Comparison of ENCODE assay signal across 16 mouse cellular contexts in the genomic region with DNA sequence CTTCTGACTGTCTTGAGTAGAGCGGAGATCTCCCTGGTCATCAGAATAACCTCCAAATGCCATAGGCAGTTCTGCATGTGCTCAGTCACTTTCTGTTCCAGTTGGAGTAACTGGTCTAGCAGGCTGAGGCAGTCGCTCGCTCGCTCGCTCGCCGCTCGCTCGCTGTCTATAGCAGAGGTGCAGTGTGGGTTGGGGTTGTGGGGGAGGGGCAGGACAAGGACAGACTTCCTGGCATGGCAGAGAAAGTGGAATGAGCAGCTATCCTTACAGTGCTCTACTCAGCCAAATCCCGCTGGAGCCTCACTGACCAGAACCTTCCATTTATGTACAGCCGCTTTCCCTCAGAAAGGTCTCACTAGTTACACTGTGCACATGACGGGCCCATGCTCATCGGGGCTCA. TPM values are rescaled to one million over a fixed set of nuclear protein-coding genes. Genes with fewer than 3 reads are reported as not detected.
DNase-seq lines count a peak whose midpoint lies in the region; ATAC-seq lines count a peak whose summit lies in the region.
"Had no signal": no experiment of that assay in that cellular context is flagged by ENCODE, and none has a peak within 500 bp of the region (broad histone marks: within the 10 kb centered on the region; RNA-seq: fewer than 3 reads in every experiment).

No protein-coding gene starts in this region.

- no peaks in the 10 kb centered on the region for H3K27me3 ChIP-seq in kidney, embryonic 16.5 days (ENCODE audit: insufficient read depth, low read length)
- no peaks in the 10 kb centered on the region for H3K27me3 ChIP-seq in embryonic facial prominence, embryonic 10.5 days (replicated peaks; ENCODE audit: low read depth, poor library complexity, severe bottlenecking)
- H3K27me3 ChIP-seq in stomach, embryonic 14.5 days (ENCODE audit: control insufficient read depth, insufficient read depth, low read length), result no peaks in the 10 kb centered on the region
- H3K27me3 ChIP-seq: heart, embryonic 13.5 days had no signal

- H3K9me3 ChIP-seq in kidney, embryonic 16.5 days (ENCODE audit: low read length), result no peaks in the 10 kb centered on the region
- no peaks in the 10 kb centered on the region for H3K9me3 ChIP-seq in embryonic facial prominence, embryonic 10.5 days
- H3K9me3 ChIP-seq in stomach, embryonic 14.5 days (ENCODE audit: control insufficient read depth, low read depth, low read length), result no peaks in the 10 kb centered on the region
- H3K9me3 ChIP-seq: heart, embryonic 13.5 days had no signal

- DNase-seq in adrenal gland, postnatal 10 days, result peak; percentile 37
- no peak for DNase-seq in adrenal gland, adult 18-20 months (ENCODE audit: low spot score in 2 of 2)
- DNase-seq in kidney, postnatal 14 days, result no peak
- DNase-seq in embryonic facial prominence, embryonic 10.5 days (ENCODE audit: low spot score), result peak; percentile 49
- no peak for DNase-seq in gastrocnemius, postnatal 10 days
- DNase-seq in ovary, postnatal 10 days (ENCODE audit: low spot score), result no peak
- DNase-seq: cerebellum, adult 11 months; left cerebral cortex, postnatal 4 days; lung, postnatal 10 days; midbrain, embryonic 14.5 days had no signal

- no peak overlapping the region for H3K4me3 ChIP-seq in kidney, embryonic 16.5 days (ENCODE audit: low read length)
- H3K4me3 ChIP-seq in embryonic facial prominence, embryonic 10.5 days, result no peak overlapping the region
- H3K4me3 ChIP-seq in stomach, embryonic 14.5 days (ENCODE audit: low read depth, low read length), result no peak overlapping the region
- H3K4me3 ChIP-seq: heart, embryonic 13.5 days had no signal

- no peak overlapping the region for H3K9ac ChIP-seq in kidney, embryonic 16.5 days (replicated peaks; ENCODE audit: low read length)
- H3K9ac ChIP-seq in stomach, embryonic 14.5 days (replicated peaks; ENCODE audit: low read depth, low read length), result no peak overlapping the region
- H3K9ac ChIP-seq: heart, embryonic 13.5 days had no signal

- no peak overlapping the region for H3K27ac ChIP-seq in kidney, embryonic 16.5 days (ENCODE audit: low read length)
- H3K27ac ChIP-seq in embryonic facial prominence, embryonic 10.5 days (replicated peaks), result no peak overlapping the region
- no peak overlapping the region for H3K27ac ChIP-seq in stomach, embryonic 14.5 days (ENCODE audit: low read length)
- H3K27ac ChIP-seq: heart, embryonic 13.5 days had no signal

- peaks cover 41% of the 10 kb centered on the region for H3K36me3 ChIP-seq in kidney, embryonic 16.5 days (ENCODE audit: insufficient read depth, low read length)
- H3K36me3 ChIP-seq in embryonic facial prominence, embryonic 10.5 days (replicated peaks), result peaks cover 50% of the 10 kb centered on the region
- peaks cover 30% of the 10 kb centered on the region for H3K36me3 ChIP-seq in stomach, embryonic 14.5 days (ENCODE audit: control insufficient read depth, insufficient read depth, low read length)

- no peak overlapping the region for H3K4me2 ChIP-seq in kidney, embryonic 16.5 days (replicated peaks; ENCODE audit: low read depth, low read length)
- no peak overlapping the region for H3K4me2 ChIP-seq in stomach, embryonic 14.5 days (replicated peaks; ENCODE audit: low read depth, low read length)
- H3K4me2 ChIP-seq: heart, embryonic 13.5 days had no signal

- 87% methylated on average over 13 of the region's 13 CpGs for WGBS in kidney, embryonic 16.5 days
- WGBS in embryonic facial prominence, embryonic 10.5 days, result 83% methylated on average over 13 of the region's 13 CpGs
- 73% methylated on average over 13 of the region's 13 CpGs for WGBS in stomach, embryonic 14.5 days

- peak; percentile 54 for ATAC-seq in kidney, embryonic 16.5 days (ENCODE audit: low FRiP score, low TSS enrichment)
- ATAC-seq in stomach, embryonic 14.5 days (ENCODE audit: insufficient number of reproducible peaks, insufficient read depth, low FRiP score, low read depth), result 0 out of 2 replicates have a peak, but pooled peaks have one; percentile 23
- ATAC-seq: hindbrain, embryonic 16.5 days had no signal

- no peaks in the 10 kb centered on the region for H3K4me1 ChIP-seq in kidney, embryonic 16.5 days (ENCODE audit: insufficient read depth, low read length)
- peaks cover 8% of the 10 kb centered on the region; the same call in 1 of the 2 replicates for H3K4me1 ChIP-seq in embryonic facial prominence, embryonic 10.5 days
- no peaks in the 10 kb centered on the region for H3K4me1 ChIP-seq in stomach, embryonic 14.5 days (ENCODE audit: control insufficient read depth, insufficient read depth, low read length)
- H3K4me1 ChIP-seq: heart, embryonic 13.5 days had no signal

RNA-seq across cellular contexts. Expression of a gene that starts 13.1 kb away (rescaled TPM):
- total RNA-seq in adrenal gland, postnatal 10 days (2021), result 10 to 100 TPM; 23.2 TPM
- total RNA-seq in adrenal gland, adult 18-20 months (2021), result 10 to 100 TPM; 17.5 to 19.1 TPM
- 70.4 and 77.0 TPM in 2 replicates for polyA plus RNA-seq in kidney, embryonic 16.5 days (2015; fragmentation: Nextera tagmentation; extraction: Ambion mirVana)
- 73.5 and 80.8 TPM in 2 replicates for polyA plus RNA-seq in embryonic facial prominence, embryonic 10.5 days (2016; fragmentation: Nextera tagmentation; extraction: Ambion mirVana)
- polyA plus RNA-seq in stomach, embryonic 14.5 days (2014; fragmentation: Nextera tagmentation; extraction: Ambion mirVana), result 57.1 and 64.1 TPM in 2 replicates
- total RNA-seq in gastrocnemius, postnatal 10 days (2021), result 10 to 100 TPM; 19.5 to 23.2 TPM

RNA-seq across cellular contexts. Expression of a gene that starts 14.0 kb away (rescaled TPM):
- total RNA-seq in adrenal gland, postnatal 10 days (2021), result 10 to 100 TPM; 77.6 to 77.7 TPM
- 10 to 100 TPM; 58.7 to 62.7 TPM for total RNA-seq in adrenal gland, adult 18-20 months (2021)
- 212 and 216 TPM in 2 replicates for polyA plus RNA-seq in kidney, embryonic 16.5 days (2015; fragmentation: Nextera tagmentation; extraction: Ambion mirVana)
- polyA plus RNA-seq in embryonic facial prominence, embryonic 10.5 days (2016; fragmentation: Nextera tagmentation; extraction: Ambion mirVana), result 289 and 295 TPM in 2 replicates
- 193 and 196 TPM in 2 replicates for polyA plus RNA-seq in stomach, embryonic 14.5 days (2014; fragmentation: Nextera tagmentation; extraction: Ambion mirVana)
- 10 to 100 TPM; 47.2 to 55.3 TPM for total RNA-seq in gastrocnemius, postnatal 10 days (2021)

RNA-seq across cellular contexts. Expression of a gene that starts 46.8 kb away (rescaled TPM):
- total RNA-seq in adrenal gland, postnatal 10 days (2021), result 100 to 1,000 TPM; 373 to 446 TPM
- total RNA-seq in adrenal gland, adult 18-20 months (2021), result 100 to 1,000 TPM; 397 to 651 TPM
- 424 and 436 TPM in 2 replicates for polyA plus RNA-seq in kidney, embryonic 16.5 days (2015; fragmentation: Nextera tagmentation; extraction: Ambion mirVana)
- 347 and 381 TPM in 2 replicates for polyA plus RNA-seq in embryonic facial prominence, embryonic 10.5 days (2016; fragmentation: Nextera tagmentation; extraction: Ambion mirVana)
- polyA plus RNA-seq in stomach, embryonic 14.5 days (2014; fragmentation: Nextera tagmentation; extraction: Ambion mirVana), result 354 and 363 TPM in 2 replicates
- total RNA-seq in gastrocnemius, postnatal 10 days (2021), result 100 to 1,000 TPM; 954 to 962 TPM

RNA-seq across cellular contexts. Expression of a gene that starts 50.3 kb away (rescaled TPM):
- 10 to 100 TPM; 25.3 to 30.2 TPM for total RNA-seq in adrenal gland, postnatal 10 days (2021)
- 10 to 100 TPM; 17.8 to 22.0 TPM for total RNA-seq in adrenal gland, adult 18-20 months (2021)
- polyA plus RNA-seq in kidney, embryonic 16.5 days (2015; fragmentation: Nextera tagmentation; extraction: Ambion mirVana), result 6.1 and 7.3 TPM in 2 replicates
- 6.2 and 7.2 TPM in 2 replicates for polyA plus RNA-seq in embryonic facial prominence, embryonic 10.5 days (2016; fragmentation: Nextera tagmentation; extraction: Ambion mirVana)
- polyA plus RNA-seq in stomach, embryonic 14.5 days (2014; fragmentation: Nextera tagmentation; extraction: Ambion mirVana), result 7.1 TPM in 2 replicates
- total RNA-seq in gastrocnemius, postnatal 10 days (2021), result 10 to 100 TPM; 10.5 to 15.2 TPM
- total RNA-seq: MEL; neutrophil, adult 5-6 weeks had no signal

Comparison
In these comparisons a context has a peak if more than half of its experiments do, and no peak if none do; other contexts are left out.
1. DNase-seq: peak in adrenal gland, postnatal 10 days (single experiment) and embryonic facial prominence, embryonic 10.5 days (single experiment); none in adrenal gland, adult 18-20 months (0 of 2), kidney, postnatal 14 days (single experiment), gastrocnemius, postnatal 10 days (single experiment) and ovary, postnatal 10 days (single experiment).